Mouse (Mus musculus) heart, adult 8-10 months (tissue): Measurements from ENCODE around the gene Sh3pxd2b. TPM values are rescaled to one million over a fixed set of nuclear protein-coding genes. Genes with fewer than 3 reads are reported as not detected.

Source experiments
- DNase-seq: peaks from one replicate; pipeline ENCODE4 v3.0.0; 2022; ENCODE audit warnings: low spot score
- total RNA-seq, 4 experiments: library from RNA; stranded (reverse); gene quantifications; 2 replicates each; pipeline ENCODE4 v1.2.4; 2022

Sh3pxd2b gene
- 1 to 10 TPM; 2.3 to 4.9 (median 3.3) TPM for total RNA-seq

DNA sequence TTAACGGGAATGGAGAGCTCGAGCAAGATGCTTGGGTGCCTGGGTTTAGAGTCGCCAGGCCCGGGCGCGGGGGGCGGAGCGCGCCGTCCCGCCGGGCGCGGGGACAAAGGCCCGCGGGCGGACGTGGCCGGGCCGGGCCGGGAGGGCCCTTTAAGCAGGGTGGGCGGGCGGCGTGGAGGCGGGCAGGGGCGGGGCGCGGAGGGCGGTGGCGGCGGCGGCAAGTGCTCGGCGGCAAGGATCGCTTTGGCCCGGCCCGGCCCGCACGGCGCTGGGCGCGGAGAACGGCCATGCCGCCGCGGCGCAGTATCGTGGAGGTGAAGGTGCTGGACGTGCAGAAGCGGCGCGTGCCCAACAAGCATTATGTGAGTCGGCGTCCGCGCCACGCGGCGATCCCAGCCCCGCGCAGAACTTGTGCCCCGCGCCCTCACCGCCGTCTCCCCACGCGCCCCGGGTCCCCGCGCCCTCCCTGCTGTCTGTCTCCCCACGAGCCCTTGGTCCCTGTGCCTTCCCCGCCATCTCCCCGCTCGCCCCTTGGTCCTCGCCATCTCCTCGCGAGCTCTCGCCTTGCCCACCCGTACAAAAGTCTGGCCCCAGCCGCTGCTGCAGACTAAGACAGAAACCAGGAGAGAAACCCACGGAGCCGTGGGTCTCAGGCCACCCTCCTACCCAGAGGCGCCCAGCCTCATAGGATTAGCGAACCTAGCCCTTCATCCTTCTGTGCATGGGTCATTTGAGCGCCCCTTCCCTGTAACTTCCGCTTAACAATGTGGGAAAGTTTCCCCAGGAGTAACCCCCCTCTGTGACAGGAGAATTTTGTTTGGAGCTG, at the start of gene Sh3pxd2b:
TSS of gene Sh3pxd2b (plus strand) at position 214 of the 826 bp plus-strand sequence.
- DNase-seq, result no peak

GRCm38 (mm10) chr11:32297866-32298531, 49.6 kb upstream of the Sh3pxd2b start:
- no peak for DNase-seq

DNA sequence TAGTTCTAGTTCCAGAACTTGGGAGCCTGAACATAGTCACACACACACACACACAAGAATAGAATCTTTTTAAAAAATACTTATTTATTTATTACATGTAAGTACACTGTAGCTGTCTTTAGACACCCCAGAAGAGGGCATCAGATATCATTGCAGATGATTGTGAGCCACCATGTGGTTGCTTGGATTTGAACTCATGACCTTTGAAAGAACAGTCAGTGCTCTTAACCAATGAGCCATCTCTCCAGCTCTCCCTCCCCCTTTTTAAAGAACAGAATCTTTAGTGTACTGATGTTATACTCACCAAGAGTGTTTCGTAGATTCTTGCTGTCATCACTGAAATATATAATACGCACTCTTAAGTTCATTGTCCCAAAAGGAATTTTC, 49.1 kb upstream of the Sh3pxd2b start:
- no peak for DNase-seq

- peak; percentile 37 for DNase-seq
Measured at GRCm38 (mm10) chr11:32299865-32300264, 47.8 kb upstream of the Sh3pxd2b start, which contains the start of gene Hbq1a. Gene Hbq1a, plus strand, starts transcription at chr11:32300069.

GRCm38 (mm10) chr11:32300279-32301267, 47.0 kb upstream of the Sh3pxd2b start:
- DNase-seq, result no peak

DNA sequence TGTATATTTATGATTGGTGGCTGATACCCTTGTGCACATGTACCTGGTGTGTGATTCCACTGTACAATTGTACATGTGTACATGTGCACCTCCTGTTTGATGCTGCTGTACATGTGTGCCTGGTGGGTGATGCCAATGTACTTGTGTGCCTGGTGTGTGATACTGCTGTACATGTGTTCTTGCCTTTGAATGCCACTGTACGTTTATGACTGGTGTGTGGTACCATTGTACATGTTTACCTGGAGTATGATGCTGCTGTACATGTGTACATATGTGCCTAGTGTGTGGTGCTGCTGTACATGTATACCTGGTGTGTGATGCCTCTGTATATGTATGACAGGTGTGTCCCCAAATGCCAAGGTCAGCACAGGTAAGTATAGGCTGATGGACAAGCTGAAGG, 46.1 kb upstream of the Sh3pxd2b start:
- no peak for DNase-seq

DNA sequence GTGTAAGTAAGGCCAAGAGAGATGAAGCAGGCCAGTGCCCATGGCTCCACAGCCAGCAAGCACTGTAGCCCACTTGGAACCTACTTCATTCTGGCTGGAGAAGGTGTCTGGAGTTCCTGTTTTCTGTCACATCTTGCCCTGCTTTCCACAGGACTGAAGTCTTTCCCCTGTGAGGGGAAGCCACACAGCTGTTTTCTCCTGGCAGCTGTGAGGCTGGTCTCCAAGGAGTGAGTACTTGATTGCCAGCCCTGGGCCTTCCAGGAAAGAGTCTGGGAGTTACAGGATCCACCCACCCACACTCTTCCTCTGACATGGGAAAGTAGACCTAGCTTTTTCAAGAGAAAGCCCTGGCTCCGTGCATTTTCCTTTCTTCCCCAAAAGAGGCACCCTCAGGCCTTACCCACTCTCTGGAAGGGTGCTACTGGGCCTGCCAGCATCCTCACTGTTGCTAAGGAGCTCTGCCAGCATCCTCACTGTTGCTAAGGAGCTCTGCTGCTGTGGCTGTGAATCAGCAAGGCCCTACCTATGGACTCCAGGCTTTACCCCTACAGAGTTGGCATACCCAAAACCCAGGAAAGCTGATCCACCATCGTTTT, 44.7 kb upstream of the Sh3pxd2b start:
- no peak for DNase-seq

GRCm38 (mm10) chr11:32303455-32303854, 44.2 kb upstream of the Sh3pxd2b start:
- DNase-seq, result no peak

DNA sequence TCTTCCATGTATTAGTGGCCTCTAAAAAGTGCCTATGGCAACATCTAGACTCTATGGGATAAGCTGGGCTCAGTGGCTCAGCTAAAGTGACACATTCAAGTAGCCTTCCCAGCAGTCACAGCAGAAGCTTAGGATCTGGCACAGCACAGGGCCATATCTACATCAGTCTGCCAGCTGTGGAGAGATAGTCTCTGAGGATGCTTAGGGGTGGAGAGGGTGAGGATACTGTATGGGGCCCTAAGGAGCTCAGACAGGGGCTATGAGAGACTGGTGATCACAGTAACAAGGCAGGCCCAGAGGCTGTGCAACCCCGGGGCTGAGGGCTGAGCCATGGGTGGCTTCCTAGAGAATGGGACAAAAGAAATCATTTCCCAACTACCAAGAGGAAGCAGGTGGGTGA, 40.6 kb upstream of the Sh3pxd2b start:
- DNase-seq, result no peak

GRCm38 (mm10) chr11:32309446-32309845, 38.2 kb upstream of the Sh3pxd2b start:
- DNase-seq, result no peak

DNA sequence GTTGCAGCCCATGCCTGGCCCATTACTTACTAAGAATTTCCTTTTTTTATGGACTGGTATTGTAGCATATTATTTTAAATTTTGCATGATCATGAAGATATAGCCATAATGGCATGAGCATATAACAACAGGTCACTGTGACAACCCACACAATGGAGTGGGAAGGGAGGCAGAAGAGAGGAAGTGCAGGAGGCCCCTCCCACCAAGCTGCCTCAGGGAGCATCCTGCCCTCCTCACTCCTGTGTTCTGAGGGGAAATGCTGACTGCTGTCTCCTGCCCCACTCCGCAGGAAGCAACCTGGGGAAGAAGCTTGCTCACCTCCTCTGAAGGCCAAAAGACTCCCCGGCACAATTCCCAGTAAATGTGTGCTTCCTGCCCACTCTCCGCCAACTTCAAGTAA, 37.7 kb upstream of the Sh3pxd2b start:
- DNase-seq, result no peak

- DNase-seq, result no peak
Measured at GRCm38 (mm10) chr11:32316009-32316408, 31.6 kb upstream of the Sh3pxd2b start.

- no peak for DNase-seq
Measured at GRCm38 (mm10) chr11:32320507-32321195, 27.0 kb upstream of the Sh3pxd2b start.

DNA sequence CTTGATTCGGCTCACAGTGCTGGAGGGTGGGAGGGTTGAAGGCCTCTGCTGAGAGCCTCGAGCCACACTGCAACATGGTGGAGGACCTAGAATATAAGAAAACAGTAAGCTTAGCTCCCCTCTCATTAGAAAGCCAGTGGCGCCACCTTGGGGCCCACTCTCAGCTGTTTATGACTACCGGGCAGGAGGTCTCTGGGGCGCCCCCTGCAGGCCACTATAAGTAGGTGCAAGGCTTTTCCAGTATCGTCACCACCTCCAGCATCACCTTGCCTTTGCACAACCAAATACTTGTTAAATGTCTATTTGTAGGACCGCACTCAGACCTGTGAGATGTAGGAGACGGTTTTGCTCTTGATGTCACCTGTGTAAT, 26.4 kb upstream of the Sh3pxd2b start:
- peak; percentile 34 for DNase-seq

DNA sequence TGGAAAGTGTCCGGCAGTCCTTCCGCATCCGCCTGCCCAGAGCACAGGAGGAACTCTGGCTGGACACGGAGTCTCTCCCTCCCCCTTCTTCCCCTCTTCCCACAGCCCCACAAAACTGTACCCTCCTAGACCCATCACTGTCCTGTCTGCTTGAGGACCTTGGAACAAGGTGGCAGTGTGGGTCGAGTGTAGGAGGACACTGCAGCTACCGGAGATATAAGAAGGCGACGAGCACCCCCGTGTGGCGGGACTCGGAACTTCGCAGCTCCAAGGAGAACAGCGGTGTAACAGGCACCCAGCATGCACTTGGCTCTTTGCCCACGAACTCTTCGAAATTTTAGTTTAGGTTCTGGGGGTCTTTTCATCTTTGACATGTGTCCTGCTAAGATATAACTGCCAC, 23.0 kb upstream of the Sh3pxd2b start:
- peak; percentile 85 for DNase-seq

- no peak for DNase-seq
Measured at GRCm38 (mm10) chr11:32331075-32331474, 16.5 kb upstream of the Sh3pxd2b start.

GRCm38 (mm10) chr11:32331861-32332260, 15.8 kb upstream of the Sh3pxd2b start:
- DNase-seq, result no peak

- no peak for DNase-seq
Measured at GRCm38 (mm10) chr11:32333235-32333634, 14.4 kb upstream of the Sh3pxd2b start.

GRCm38 (mm10) chr11:32336435-32336907, 11.1 kb upstream of the Sh3pxd2b start:
- no peak for DNase-seq

DNA sequence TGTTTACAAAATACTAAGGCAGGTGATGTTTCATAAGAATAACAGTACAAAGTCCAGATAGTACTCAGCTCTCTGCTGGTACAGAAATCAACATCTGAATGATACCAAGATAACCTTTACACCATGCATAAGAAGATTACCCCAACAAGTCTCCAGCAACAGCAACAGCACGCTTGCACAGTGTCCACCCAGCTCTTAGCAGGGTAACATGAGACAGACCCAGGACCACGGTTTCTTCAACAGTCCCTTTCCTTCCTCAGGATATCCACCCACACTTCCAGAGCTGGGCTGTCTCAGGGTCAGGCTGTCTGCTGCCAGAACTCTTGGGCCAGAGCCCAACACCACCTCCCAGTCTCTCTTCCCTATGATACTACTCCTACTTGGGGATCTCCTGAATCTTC, 8.5 kb upstream of the Sh3pxd2b start:
- DNase-seq, result peak; percentile 70
